Mouse (Mus musculus) hindbrain, embryonic 11.5 days (tissue): ENCODE measurements around the gene Tas2r134. TPM values are rescaled to one million over a fixed set of nuclear protein-coding genes. Genes with fewer than 3 reads are reported as not detected.
A peak's percentile ranks its signal among the peaks of the same experiment; 100 is the strongest.

Experiments used
- ATAC-seq: fragments of 200-750 bp; cut with Nextera tagmentation; 2 replicates; pipeline ENCODE4 v1.8.0; 2017; ENCODE audit warnings: mild to moderate bottlenecking, moderate TSS enrichment, moderate library complexity; ENCODE audit not compliant: low FRiP score
- DNase-seq: peaks from one replicate; pipeline ENCODE4 v3.0.0-alpha.2; 2015; ENCODE audit warnings: low spot score
- H3K27ac ChIP-seq: fragments of 300-500 bp; sonication (generic); 2 replicates; pipeline ENCODE4 v1.5.1; 2014; ENCODE audit warnings: mild to moderate bottlenecking, low read depth, low read length
- H3K27me3 ChIP-seq: fragments of 300-500 bp; sonication (generic); 2 replicates; pipeline ENCODE4 v1.6.1; 2014; ENCODE audit warnings: mild to moderate bottlenecking, low read length, moderate library complexity, mixed read lengths; ENCODE audit not compliant: control insufficient read depth, insufficient read depth
- H3K36me3 ChIP-seq: fragments of 300-500 bp; sonication (generic); 2 replicates; pipeline ENCODE4 v1.6.1; 2014; ENCODE audit warnings: mild to moderate bottlenecking, low read length, moderate library complexity, mixed read lengths; ENCODE audit not compliant: control insufficient read depth, insufficient read depth
- H3K4me1 ChIP-seq: fragments of 300-500 bp; sonication (generic); replicated peaks from 2 replicates; pipeline ENCODE4 v1.6.1; 2014; ENCODE audit warnings: low read length, mixed read lengths; ENCODE audit not compliant: control insufficient read depth, insufficient read depth
- H3K4me2 ChIP-seq: fragments of 300-500 bp; sonication (generic); replicated peaks from 2 replicates; pipeline ENCODE4 v1.6.1; 2014; ENCODE audit warnings: mild to moderate bottlenecking, low read depth, low read length
- H3K4me3 ChIP-seq: fragments of 300-500 bp; sonication (generic); 2 replicates; pipeline ENCODE4 v1.5.1; 2014; ENCODE audit warnings: low read depth, low read length
- H3K9ac ChIP-seq: fragments of 300-500 bp; sonication (generic); 2 replicates; pipeline ENCODE4 v1.6.1; 2014; ENCODE audit warnings: low read depth, low read length
- H3K9me3 ChIP-seq: fragments of 300-500 bp; sonication (generic); 2 replicates; pipeline ENCODE4 v1.6.1; 2016; ENCODE audit warnings: low read length; ENCODE audit not compliant: control insufficient read depth
- WGBS: fragments of 180-500 bp; shearing (Covaris S2); extraction: QIAGEN DNeasy Blood & Tissue Kit; methylation state at CpG from one replicate; pipeline ENCODE4 v1.1.7; 2014; 5-methylcytosine and 5-hydroxymethylcytosine counted together
- polyA plus RNA-seq: library from polyadenylated mRNA; unstranded; fragments of >200 nt; fragmentation: Nextera tagmentation; extraction: Ambion mirVana; gene quantifications from 2 replicates; pipeline ENCODE4 v1.2.1, GENCODE M21; 2014

Tas2r134 gene
- not detected in 2 replicates for polyA plus RNA-seq

GRCm38 (mm10) chr2:51627211-51627610, at the start of gene Tas2r134:
TSS of gene Tas2r134 (plus strand) at chr2:51627511.
- DNase-seq, result no peak

GRCm38 (mm10) chr2:51579767-51580166, 47.5 kb upstream of the Tas2r134 start:
- Histone ChIP-seq H3K4me3 (no peak overlapping the region), H3K36me3 (no peaks in the 10 kb centered on the region), H3K9ac (no peak overlapping the region), H3K27ac (no peak overlapping the region), H3K4me2 (no peak overlapping the region), H3K9me3 (no peaks in the 10 kb centered on the region), H3K27me3 (no peaks in the 10 kb centered on the region), H3K4me1 (0 out of 2 replicates have a peak, but pooled peaks cover 2% of the 10 kb centered on the region)
- DNase-seq (no peak), ATAC-seq (no peak)
- 85% methylated on average over 5 of the region's 5 CpGs for WGBS

More at GRCm38 (mm10) chr2:51627211-51627610, at the start of gene Tas2r134:
- Histone ChIP-seq H3K4me1 (no peaks in the 10 kb centered on the region), H3K4me3 (no peak within 1 kb of the TSS), H3K27me3 (no peaks in the 10 kb centered on the region), H3K9me3 (no peaks in the 10 kb centered on the region), H3K9ac (no peak within 1 kb of the TSS), H3K4me2 (no peak within 1 kb of the TSS), H3K36me3 (no peaks in the 10 kb centered on the region), H3K27ac (no peak within 1 kb of the TSS)
- WGBS, result 92% methylated on average over 4 of the region's 4 CpGs
- no peak for ATAC-seq

- Histone ChIP-seq H3K4me1 (0 out of 2 replicates have a peak, but pooled peaks cover 2% of the 10 kb centered on the region), H3K27me3 (no peaks in the 10 kb centered on the region), H3K36me3 (no peaks in the 10 kb centered on the region), H3K9ac (no peak overlapping the region), H3K4me3 (no peak overlapping the region), H3K27ac (peak overlapping the region; percentile 43), H3K4me2 (no peak overlapping the region), H3K9me3 (no peaks in the 10 kb centered on the region)
- 49% methylated on average over 9 of the region's 9 CpGs for WGBS
- DNase-seq, result peak; percentile 57
- peak; percentile 82 for ATAC-seq
Measured at GRCm38 (mm10) chr2:51584050-51585046, 43.0 kb upstream of the Tas2r134 start.

GRCm38 (mm10) chr2:51588336-51588735, 39.0 kb upstream of the Tas2r134 start:
- ATAC-seq, result no peak
- Histone ChIP-seq H3K9me3 (no peaks in the 10 kb centered on the region), H3K27me3 (no peaks in the 10 kb centered on the region), H3K4me1 (peaks cover 5% of the 10 kb centered on the region; the same call in 1 of the 2 replicates), H3K27ac (no peak overlapping the region), H3K36me3 (no peaks in the 10 kb centered on the region), H3K9ac (no peak overlapping the region), H3K4me3 (no peak overlapping the region), H3K4me2 (no peak overlapping the region)
- no peak for DNase-seq
- WGBS, result 82% methylated on average over 4 of the region's 4 CpGs

GRCm38 (mm10) chr2:51588895-51589294, 38.4 kb upstream of the Tas2r134 start:
- Histone ChIP-seq H3K27me3 (no peaks in the 10 kb centered on the region), H3K9me3 (no peaks in the 10 kb centered on the region), H3K9ac (no peak overlapping the region), H3K36me3 (no peaks in the 10 kb centered on the region), H3K4me2 (no peak overlapping the region), H3K4me3 (no peak overlapping the region), H3K4me1 (peaks cover 5% of the 10 kb centered on the region; the same call in 1 of the 2 replicates), H3K27ac (no peak overlapping the region)
- DNase-seq (no peak), ATAC-seq (no peak)
- WGBS, result 80% methylated on average over 6 of the region's 6 CpGs

GRCm38 (mm10) chr2:51589627-51590026, 37.7 kb upstream of the Tas2r134 start:
- Histone ChIP-seq H3K36me3 (no peaks in the 10 kb centered on the region), H3K9me3 (no peaks in the 10 kb centered on the region), H3K4me1 (peaks cover 3% of the 10 kb centered on the region; the same call in 1 of the 2 replicates), H3K9ac (no peak overlapping the region), H3K4me2 (no peak overlapping the region), H3K27me3 (no peaks in the 10 kb centered on the region), H3K27ac (peak overlapping the region; percentile 44; the same call in 1 of the 2 replicates), H3K4me3 (no peak overlapping the region)
- ATAC-seq (no peak), DNase-seq (no peak)
- WGBS, result 43% methylated on average over 1 of the region's 1 CpGs

GRCm38 (mm10) chr2:51590308-51590707, 37.0 kb upstream of the Tas2r134 start:
- Histone ChIP-seq H3K9me3 (no peaks in the 10 kb centered on the region), H3K4me2 (no peak overlapping the region), H3K4me3 (no peak overlapping the region), H3K9ac (no peak overlapping the region), H3K4me1 (peaks cover 3% of the 10 kb centered on the region; the same call in 1 of the 2 replicates), H3K27me3 (no peaks in the 10 kb centered on the region), H3K36me3 (no peaks in the 10 kb centered on the region), H3K27ac (0 out of 2 replicates have a peak overlapping the region, but pooled peaks have one; percentile 54)
- 56% methylated on average over 8 of the region's 8 CpGs for WGBS
- no peak for ATAC-seq
- DNase-seq, result no peak

- H3K9me3 ChIP-seq, result no peaks in the 10 kb centered on the region
- no peaks in the 10 kb centered on the region for H3K27me3 ChIP-seq
- ATAC-seq (no peak), DNase-seq (no peak)
- no peak overlapping the region for H3K9ac ChIP-seq
- H3K27ac ChIP-seq, result no peak overlapping the region
- no peak overlapping the region for H3K4me3 ChIP-seq
- H3K36me3 ChIP-seq, result no peaks in the 10 kb centered on the region
- peaks cover 3% of the 10 kb centered on the region; the same call in 1 of the 2 replicates for H3K4me1 ChIP-seq
- no peak overlapping the region for H3K4me2 ChIP-seq
Measured at GRCm38 (mm10) chr2:51592157-51592556, 35.2 kb upstream of the Tas2r134 start.
